Mouse (Mus musculus): ENCODE measurements around the gene Stat1. TPM values are rescaled to one million over a fixed set of nuclear protein-coding genes. Genes with fewer than 3 reads are reported as not detected.

Stat1 gene
- total and polyA plus RNA-seq, 2 experiments from 2014 or later: 16.6 to 25.3 TPM

DNA sequence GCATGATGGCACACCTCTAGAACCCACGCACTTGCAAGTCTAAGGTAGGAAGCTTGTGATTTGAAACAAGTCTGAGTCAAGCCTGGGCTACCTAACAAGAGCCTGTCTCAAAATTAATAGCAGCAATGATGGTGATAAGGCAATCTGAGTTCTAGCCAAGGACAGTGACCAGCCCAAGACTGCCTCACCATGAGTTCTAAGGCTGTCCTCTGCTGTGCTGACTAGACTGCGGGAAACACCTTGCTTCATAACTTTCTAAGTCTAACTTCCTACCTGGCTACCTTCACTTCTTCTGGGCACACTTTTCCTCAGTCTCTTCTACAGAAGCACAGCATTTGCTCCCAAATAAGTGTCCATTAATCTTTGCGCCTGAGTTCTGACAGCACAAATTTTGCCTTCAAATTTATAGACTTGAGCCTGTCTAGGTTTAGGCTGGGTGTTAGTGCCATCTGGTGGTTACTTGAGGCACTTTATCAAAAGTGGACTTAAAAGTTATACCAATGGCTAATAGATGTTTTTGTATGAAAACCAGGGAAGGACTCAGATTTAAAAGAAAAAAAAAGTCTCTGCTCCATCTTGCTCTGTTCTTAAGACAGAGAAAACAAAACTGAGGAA, 20.5 kb upstream of the Stat1 start:
- ATAC-seq (no peak), DNase-seq (ENCODE audit: low spot score) (peak; percentile 76)
- Histone ChIP-seq H3K4me3 (ENCODE audit: low read length) (no peak overlapping the region), H3K27ac (no peak overlapping the region), H3K4me2 (ENCODE audit: low read depth, low read length) (no peak overlapping the region), H3K4me1 (ENCODE audit: insufficient read depth, low read length) (no peaks in the 10 kb centered on the region), H3K9ac (replicated peaks; ENCODE audit: low read length) (no peak overlapping the region), H3K36me3 (ENCODE audit: insufficient read depth, low read length) (no peaks in the 10 kb centered on the region), H3K27me3 (ENCODE audit: insufficient read depth, low read length) (no peaks in the 10 kb centered on the region), H3K9me3 (ENCODE audit: low read length) (no peaks in the 10 kb centered on the region)
- WGBS: 75% methylated on average over 3 of the region's 3 CpGs
- TF ChIP-seq CTCF (IDR thresholded peaks at IDR 0.05; ENCODE audit: low read depth): peak; percentile 82

DNA sequence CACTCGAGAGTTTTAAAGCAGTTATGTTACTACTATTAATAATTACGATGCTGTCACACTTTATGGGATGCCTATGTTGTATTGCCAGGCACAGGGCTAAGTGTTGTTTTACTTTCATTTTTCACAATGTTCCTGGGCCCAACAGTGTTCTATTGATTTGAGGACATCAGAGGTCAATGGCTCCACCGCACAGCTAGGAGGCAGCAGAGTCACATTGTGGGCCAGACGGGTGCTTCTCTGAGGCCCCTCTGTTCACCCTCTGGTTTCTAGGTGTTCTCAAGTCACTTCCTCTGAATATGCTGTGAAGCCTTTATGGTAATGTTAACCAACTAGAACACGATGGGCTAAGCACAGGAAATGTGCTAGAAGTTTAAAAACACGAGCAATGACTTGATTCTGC, 18.7 kb upstream of the Stat1 start:
- WGBS: 74% methylated on average over 6 of the region's 6 CpGs
- Histone ChIP-seq H3K27ac (no peak overlapping the region), H3K4me1 (ENCODE audit: insufficient read depth, low read length) (no peaks in the 10 kb centered on the region), H3K4me3 (ENCODE audit: low read length) (no peak overlapping the region), H3K9ac (replicated peaks; ENCODE audit: low read length) (no peak overlapping the region), H3K4me2 (ENCODE audit: low read depth, low read length) (no peak overlapping the region), H3K9me3 (ENCODE audit: low read length) (no peaks in the 10 kb centered on the region), H3K27me3 (ENCODE audit: insufficient read depth, low read length) (no peaks in the 10 kb centered on the region), H3K36me3 (ENCODE audit: insufficient read depth, low read length) (no peaks in the 10 kb centered on the region)
- DNase-seq (ENCODE audit: low spot score) (no peak), ATAC-seq (no peak)
- TF ChIP-seq CTCF (IDR thresholded peaks at IDR 0.05; ENCODE audit: low read depth): peak; percentile 46

GRCm38 (mm10) chr1:52102795-52103194, 16.4 kb upstream of the Stat1 start:
- Histone ChIP-seq H3K4me3 (ENCODE audit: low read length) (no peak overlapping the region), H3K9me3 (ENCODE audit: low read length) (no peaks in the 10 kb centered on the region), H3K9ac (replicated peaks; ENCODE audit: low read length) (no peak overlapping the region), H3K4me1 (ENCODE audit: insufficient read depth, low read length) (no peaks in the 10 kb centered on the region), H3K4me2 (ENCODE audit: low read depth, low read length) (no peak overlapping the region), H3K36me3 (ENCODE audit: insufficient read depth, low read length) (no peaks in the 10 kb centered on the region), H3K27ac (no peak overlapping the region), H3K27me3 (ENCODE audit: insufficient read depth, low read length) (no peaks in the 10 kb centered on the region)
- no peak for TF ChIP-seq CTCF (IDR thresholded peaks at IDR 0.05; ENCODE audit: low read depth)
- no peak for ATAC-seq
- WGBS: 92% methylated on average over 8 of the region's 8 CpGs
- no peak for DNase-seq (ENCODE audit: low spot score)

GRCm38 (mm10) chr1:52107206-52107605, 12.0 kb upstream of the Stat1 start:
- TF ChIP-seq CTCF (IDR thresholded peaks at IDR 0.05; ENCODE audit: low read depth): no peak
- no peak for ATAC-seq
- H3K4me3 ChIP-seq (ENCODE audit: low read length): no peak overlapping the region
- H3K36me3 ChIP-seq (ENCODE audit: insufficient read depth, low read length): no peaks in the 10 kb centered on the region
- H3K9me3 ChIP-seq (ENCODE audit: low read length): no peaks in the 10 kb centered on the region
- no peak overlapping the region for H3K4me2 ChIP-seq (ENCODE audit: low read depth, low read length)
- no peaks in the 10 kb centered on the region for H3K27me3 ChIP-seq (ENCODE audit: insufficient read depth, low read length)
- DNase-seq (ENCODE audit: low spot score): no peak
- 94% methylated on average over 11 of the region's 11 CpGs for WGBS
- H3K4me1 ChIP-seq (ENCODE audit: insufficient read depth, low read length): no peaks in the 10 kb centered on the region
- no peak overlapping the region for H3K9ac ChIP-seq (replicated peaks; ENCODE audit: low read length)
- H3K27ac ChIP-seq: no peak overlapping the region

GRCm38 (mm10) chr1:52111217-52111616, 8.0 kb upstream of the Stat1 start:
- Histone ChIP-seq H3K4me3 (ENCODE audit: low read length) (no peak overlapping the region), H3K4me2 (ENCODE audit: low read depth, low read length) (no peak overlapping the region), H3K9me3 (ENCODE audit: low read length) (no peaks in the 10 kb centered on the region), H3K27me3 (ENCODE audit: insufficient read depth, low read length) (no peaks in the 10 kb centered on the region), H3K27ac (no peak overlapping the region), H3K4me1 (ENCODE audit: insufficient read depth, low read length) (no peaks in the 10 kb centered on the region), H3K9ac (replicated peaks; ENCODE audit: low read length) (no peak overlapping the region), H3K36me3 (ENCODE audit: insufficient read depth, low read length) (no peaks in the 10 kb centered on the region)
- WGBS: 68% methylated on average over 3 of the region's 3 CpGs
- DNase-seq (ENCODE audit: low spot score): no peak
- TF ChIP-seq CTCF (IDR thresholded peaks at IDR 0.05; ENCODE audit: low read depth): no peak
- no peak for ATAC-seq

- DNase-seq (ENCODE audit: low spot score) (no peak), ATAC-seq (no peak)
- 92% methylated on average over 1 of the region's 1 CpGs for WGBS
- Histone ChIP-seq H3K36me3 (ENCODE audit: insufficient read depth, low read length) (no peaks in the 10 kb centered on the region), H3K4me1 (ENCODE audit: insufficient read depth, low read length) (no peaks in the 10 kb centered on the region), H3K27ac (no peak overlapping the region), H3K4me3 (ENCODE audit: low read length) (no peak overlapping the region), H3K4me2 (ENCODE audit: low read depth, low read length) (no peak overlapping the region), H3K9ac (replicated peaks; ENCODE audit: low read length) (no peak overlapping the region), H3K9me3 (ENCODE audit: low read length) (no peaks in the 10 kb centered on the region), H3K27me3 (ENCODE audit: insufficient read depth, low read length) (no peaks in the 10 kb centered on the region)
- TF ChIP-seq CTCF (IDR thresholded peaks at IDR 0.05; ENCODE audit: low read depth): no peak
Observed at GRCm38 (mm10) chr1:52112301-52112700, 6.9 kb upstream of the Stat1 start.

GRCm38 (mm10) chr1:52113067-52113665, 6.1 kb upstream of the Stat1 start:
- H3K36me3 ChIP-seq (ENCODE audit: insufficient read depth, low read length): no peaks in the 10 kb centered on the region
- DNase-seq (ENCODE audit: low spot score) (peak; percentile 9), ATAC-seq (peak; percentile 9)
- peak overlapping the region; percentile 58 for H3K4me2 ChIP-seq (ENCODE audit: low read depth, low read length)
- H3K27me3 ChIP-seq (ENCODE audit: insufficient read depth, low read length): no peaks in the 10 kb centered on the region
- 22% methylated on average over 7 of the region's 7 CpGs for WGBS
- peak overlapping the region; percentile 31 for H3K4me3 ChIP-seq (ENCODE audit: low read length)
- TF ChIP-seq CTCF (IDR thresholded peaks at IDR 0.05; ENCODE audit: low read depth): no peak
- no peaks in the 10 kb centered on the region for H3K9me3 ChIP-seq (ENCODE audit: low read length)
- peak overlapping the region; percentile 55 for H3K9ac ChIP-seq (replicated peaks; ENCODE audit: low read length)
- H3K27ac ChIP-seq: peak overlapping the region; percentile 89
- H3K4me1 ChIP-seq (ENCODE audit: insufficient read depth, low read length): no peaks in the 10 kb centered on the region

Measured in hindbrain, postnatal 0 days (tissue).